Mouse (Mus musculus) stomach, postnatal 0 days (tissue): ENCODE measurements at regions not wholly inside any gene's neighbourhood (a gene's known extent, or its start where the extent isn't known, plus 50 kb on each side); places are given as distances from the start of the nearest gene placed in this dataset.

Experiments used
- CTCF ChIP-seq: IDR thresholded peaks from 2 replicates; pipeline ENCODE4 v1.5.1; 2016; ENCODE audit warnings: antibody characterized with exemption, low read depth, mild to moderate bottlenecking, moderate library complexity
- EP300 ChIP-seq: optimal IDR thresholded peaks from 2 replicates; pipeline ENCODE3; 2016; ENCODE audit warnings: antibody characterized with exemption

GRCm38 (mm10) chr9:73295287-73295686 lies 182.1 kb downstream of the Rsl24d1 start:
- TF ChIP-seq EP300 (no peak), CTCF (no peak)
